Mouse (Mus musculus): ENCODE measurements around the gene Dpp9. TPM values are rescaled to one million over a fixed set of nuclear protein-coding genes. Genes with fewer than 3 reads are reported as not detected.
A peak's percentile ranks its signal among the peaks of the same experiment; 100 is the strongest.

Gene Dpp9
- polyA plus RNA-seq, 1 experiment from 2014 or later = 44.5 TPM

GRCm38 (mm10) chr17:56165671-56166070, 53.0 kb downstream of the Dpp9 start:
- Histone ChIP-seq H3K27me3 (ENCODE audit: low read depth, poor library complexity, severe bottlenecking) (peaks cover 12% of the 10 kb centered on the region), H3K36me3 (no peaks in the 10 kb centered on the region), H3K4me1 (peaks cover 29% of the 10 kb centered on the region), H3K4me3 (no peak overlapping the region), H3K27ac (no peak overlapping the region), H3K9me3 (replicated peaks) (no peaks in the 10 kb centered on the region)
- DNase-seq (ENCODE audit: low spot score) = no peak
- 74% methylated on average over 11 of the region's 11 CpGs for WGBS

- H3K27me3 ChIP-seq (ENCODE audit: low read depth, poor library complexity, severe bottlenecking) = peaks cover 17% of the 10 kb centered on the region
- H3K4me3 ChIP-seq = no peak overlapping the region
- peaks cover 18% of the 10 kb centered on the region for H3K4me1 ChIP-seq
- DNase-seq (ENCODE audit: low spot score) = no peak
- no peak overlapping the region for H3K27ac ChIP-seq
- WGBS = 85% methylated on average over 3 of the region's 3 CpGs
- H3K9me3 ChIP-seq (replicated peaks) = no peaks in the 10 kb centered on the region
- no peaks in the 10 kb centered on the region for H3K36me3 ChIP-seq
Measured at GRCm38 (mm10) chr17:56164510-56164909, 54.2 kb downstream of the Dpp9 start.

- peak overlapping the region; percentile 57; the same call in 1 of the 2 replicates for H3K4me3 ChIP-seq
- no peaks in the 10 kb centered on the region for H3K36me3 ChIP-seq
- WGBS = 78% methylated on average over 6 of the region's 6 CpGs
- no peak for DNase-seq (ENCODE audit: low spot score)
- 0 out of 2 replicates have a peak overlapping the region, but pooled peaks have one; percentile 74 for H3K27ac ChIP-seq
- peaks cover 26% of the 10 kb centered on the region for H3K27me3 ChIP-seq (ENCODE audit: low read depth, poor library complexity, severe bottlenecking)
- no peaks in the 10 kb centered on the region for H3K9me3 ChIP-seq (replicated peaks)
- H3K4me1 ChIP-seq = peaks cover 18% of the 10 kb centered on the region
Measured at GRCm38 (mm10) chr17:56163523-56164102, 55.1 kb downstream of the Dpp9 start.

GRCm38 (mm10) chr17:56162231-56162774, 56.4 kb downstream of the Dpp9 start, which contains the start of gene Tnfaip8l1:
Gene Tnfaip8l1 (plus strand): TSS chr17:56162477.
- Histone ChIP-seq H3K4me1 (peaks cover 18% of the 10 kb centered on the region), H3K4me3 (peak within 1 kb of the TSS; percentile 57), H3K36me3 (no peaks in the 10 kb centered on the region), H3K27ac (peak within 1 kb of the TSS; percentile 74), H3K27me3 (ENCODE audit: low read depth, poor library complexity, severe bottlenecking) (peaks cover 39% of the 10 kb centered on the region), H3K9me3 (replicated peaks) (no peaks in the 10 kb centered on the region)
- DNase-seq (ENCODE audit: low spot score) = peak; percentile 93
- 2% methylated on average over 30 of the region's 30 CpGs for WGBS

- peak; percentile 81 for DNase-seq (ENCODE audit: low spot score)
- Histone ChIP-seq H3K27me3 (ENCODE audit: low read depth, poor library complexity, severe bottlenecking) (peaks cover 65% of the 10 kb centered on the region), H3K27ac (no peak overlapping the region), H3K9me3 (replicated peaks) (no peaks in the 10 kb centered on the region), H3K36me3 (no peaks in the 10 kb centered on the region), H3K4me3 (no peak overlapping the region), H3K4me1 (peaks cover 18% of the 10 kb centered on the region)
- 4% methylated on average over 9 of the region's 9 CpGs for WGBS
Measured at GRCm38 (mm10) chr17:56159729-56160128, 59.0 kb downstream of the Dpp9 start.

GRCm38 (mm10) chr17:56153643-56154042, 65.1 kb downstream of the Dpp9 start:
- H3K4me3 ChIP-seq = no peak overlapping the region
- H3K4me1 ChIP-seq = peaks cover 15% of the 10 kb centered on the region
- peaks cover 95% of the 10 kb centered on the region for H3K27me3 ChIP-seq (ENCODE audit: low read depth, poor library complexity, severe bottlenecking)
- H3K36me3 ChIP-seq = no peaks in the 10 kb centered on the region
- no peak overlapping the region for H3K27ac ChIP-seq
- H3K9me3 ChIP-seq (replicated peaks) = no peaks in the 10 kb centered on the region
- peak; percentile 57 for DNase-seq (ENCODE audit: low spot score)
- WGBS = 62% methylated on average over 9 of the region's 9 CpGs

GRCm38 (mm10) chr17:56149897-56150296, 68.8 kb downstream of the Dpp9 start:
- peaks cover 21% of the 10 kb centered on the region for H3K4me1 ChIP-seq
- no peaks in the 10 kb centered on the region for H3K9me3 ChIP-seq (replicated peaks)
- no peak overlapping the region for H3K27ac ChIP-seq
- no peak overlapping the region for H3K4me3 ChIP-seq
- H3K27me3 ChIP-seq (ENCODE audit: low read depth, poor library complexity, severe bottlenecking) = peaks cover 95% of the 10 kb centered on the region
- H3K36me3 ChIP-seq = no peaks in the 10 kb centered on the region
- 46% methylated on average over 2 of the region's 2 CpGs for WGBS
- DNase-seq (ENCODE audit: low spot score) = no peak

- no peaks in the 10 kb centered on the region for H3K36me3 ChIP-seq
- peaks cover 97% of the 10 kb centered on the region for H3K27me3 ChIP-seq (ENCODE audit: low read depth, poor library complexity, severe bottlenecking)
- peaks cover 21% of the 10 kb centered on the region for H3K4me1 ChIP-seq
- no peaks in the 10 kb centered on the region for H3K9me3 ChIP-seq (replicated peaks)
- H3K27ac ChIP-seq = 0 out of 2 replicates have a peak overlapping the region, but pooled peaks have one; percentile 9
- 2% methylated on average over 30 of the region's 30 CpGs for WGBS
- DNase-seq (ENCODE audit: low spot score) = no peak
- peak overlapping the region; percentile 32 for H3K4me3 ChIP-seq
Measured at GRCm38 (mm10) chr17:56148790-56149618, 69.7 kb downstream of the Dpp9 start.

GRCm38 (mm10) chr17:56148280-56148679, 70.4 kb downstream of the Dpp9 start:
- no peaks in the 10 kb centered on the region for H3K36me3 ChIP-seq
- WGBS = 20% methylated on average over 9 of the region's 9 CpGs
- H3K9me3 ChIP-seq (replicated peaks) = no peaks in the 10 kb centered on the region
- H3K27me3 ChIP-seq (ENCODE audit: low read depth, poor library complexity, severe bottlenecking) = peaks cover 97% of the 10 kb centered on the region
- peak overlapping the region; percentile 32; the same call in 1 of the 2 replicates for H3K4me3 ChIP-seq
- peaks cover 14% of the 10 kb centered on the region for H3K4me1 ChIP-seq
- DNase-seq (ENCODE audit: low spot score) = no peak
- H3K27ac ChIP-seq = no peak overlapping the region

- no peaks in the 10 kb centered on the region for H3K9me3 ChIP-seq (replicated peaks)
- no peak for DNase-seq (ENCODE audit: low spot score)
- no peak overlapping the region for H3K4me3 ChIP-seq
- no peak overlapping the region for H3K27ac ChIP-seq
- WGBS = 59% methylated on average over 12 of the region's 12 CpGs
- peaks cover 98% of the 10 kb centered on the region for H3K27me3 ChIP-seq (ENCODE audit: low read depth, poor library complexity, severe bottlenecking)
- H3K36me3 ChIP-seq = no peaks in the 10 kb centered on the region
- H3K4me1 ChIP-seq = peaks cover 17% of the 10 kb centered on the region
Measured at GRCm38 (mm10) chr17:56147420-56147819, 71.3 kb downstream of the Dpp9 start.

- Histone ChIP-seq H3K4me3 (no peak overlapping the region), H3K36me3 (no peaks in the 10 kb centered on the region), H3K27ac (no peak overlapping the region), H3K9me3 (replicated peaks) (no peaks in the 10 kb centered on the region), H3K27me3 (ENCODE audit: low read depth, poor library complexity, severe bottlenecking) (peaks cover 100% of the 10 kb centered on the region), H3K4me1 (peaks cover 30% of the 10 kb centered on the region)
- DNase-seq (ENCODE audit: low spot score) = no peak
- 13% methylated on average over 9 of the region's 9 CpGs for WGBS
Measured at GRCm38 (mm10) chr17:56146131-56146530, 72.6 kb downstream of the Dpp9 start.

GRCm38 (mm10) chr17:56144546-56144945, 74.2 kb downstream of the Dpp9 start:
- no peak overlapping the region for H3K4me3 ChIP-seq
- no peaks in the 10 kb centered on the region for H3K9me3 ChIP-seq (replicated peaks)
- peaks cover 100% of the 10 kb centered on the region for H3K27me3 ChIP-seq (ENCODE audit: low read depth, poor library complexity, severe bottlenecking)
- H3K36me3 ChIP-seq = no peaks in the 10 kb centered on the region
- H3K4me1 ChIP-seq = peaks cover 42% of the 10 kb centered on the region
- no peak for DNase-seq (ENCODE audit: low spot score)
- 72% methylated on average over 9 of the region's 9 CpGs for WGBS
- no peak overlapping the region for H3K27ac ChIP-seq
